Mouse (Mus musculus) ovary, postnatal 10 days (tissue): ENCODE measurements around the gene Vmn1r233.

Experiments used
- DNase-seq: peaks from one replicate; pipeline ENCODE4 v3.0.0; 2022; ENCODE audit warnings: low spot score

The Vmn1r233 gene

GRCm38 (mm10) chr17:20996364-20996763 is at the start of gene Vmn1r233:
TSS of gene Vmn1r233 (minus strand) at chr17:20996464.
- DNase-seq: no peak

GRCm38 (mm10) chr17:21018410-21019080 is 22.3 kb upstream of the Vmn1r233 start:
- DNase-seq: no peak

- no peak for DNase-seq
Measured at GRCm38 (mm10) chr17:21009726-21010125, 13.5 kb upstream of the Vmn1r233 start.

GRCm38 (mm10) chr17:21008382-21009331 is 12.4 kb upstream of the Vmn1r233 start, which contains the start of gene Zfp160:
TSS of gene Zfp160 (plus strand) at chr17:21008903.
- peak; percentile 57 for DNase-seq

GRCm38 (mm10) chr17:20993716-20994115 is 2.5 kb downstream of the Vmn1r233 start:
- DNase-seq: no peak

GRCm38 (mm10) chr17:20966681-20967080 is 29.6 kb downstream of the Vmn1r233 start:
- DNase-seq: no peak

GRCm38 (mm10) chr17:20965421-20965820 is 30.8 kb downstream of the Vmn1r233 start:
- no peak for DNase-seq

GRCm38 (mm10) chr17:20960386-20960785 is 35.9 kb downstream of the Vmn1r233 start:
- no peak for DNase-seq

GRCm38 (mm10) chr17:20946636-20947035 is 49.6 kb downstream of the Vmn1r233 start:
- DNase-seq: no peak

- no peak for DNase-seq
Measured at GRCm38 (mm10) chr17:20946026-20946565, 50.2 kb downstream of the Vmn1r233 start.

GRCm38 (mm10) chr17:20944985-20945891 is 51.0 kb downstream of the Vmn1r233 start, which contains the start of gene Ppp2r1a:
TSS of gene Ppp2r1a (plus strand) at chr17:20945311.
- DNase-seq: peak; percentile 99

- DNase-seq: no peak
Measured at GRCm38 (mm10) chr17:20944226-20944625, 52.0 kb downstream of the Vmn1r233 start.
